Mouse (Mus musculus): ENCODE results near the gene Eid3. TPM values are rescaled to one million over a fixed set of nuclear protein-coding genes. Genes with fewer than 3 reads are reported as not detected.

Gene Eid3
- polyA plus RNA-seq, 1 experiment from 2014 or later, result 0.56 TPM

Other genes with a start within 250 kb of the Eid3 start
- gene 1190007I07Rik, start 243.4 kb upstream of the Eid3 start, polyA plus RNA-seq (2015; fragmentation: Nextera tagmentation; extraction: Ambion mirVana), result 34.3 and 40.5 TPM in 2 replicates
- 131 and 132 TPM in 2 replicates for gene Tdg, start 236.8 kb upstream of the Eid3 start, polyA plus RNA-seq (2015; fragmentation: Nextera tagmentation; extraction: Ambion mirVana)
- gene Glt8d2, start 176.0 kb upstream of the Eid3 start, polyA plus RNA-seq (2015; fragmentation: Nextera tagmentation; extraction: Ambion mirVana), result 3.0 and 3.9 TPM in 2 replicates
- 32.1 and 37.3 TPM in 2 replicates for gene Hcfc2, start 170.5 kb upstream of the Eid3 start, polyA plus RNA-seq (2015; fragmentation: Nextera tagmentation; extraction: Ambion mirVana)
- 47.6 and 50.1 TPM in 2 replicates for gene Nfyb, start 102.5 kb upstream of the Eid3 start, polyA plus RNA-seq (2015; fragmentation: Nextera tagmentation; extraction: Ambion mirVana)
- 118 and 123 TPM in 2 replicates for gene Txnrd1, start 32.7 kb upstream of the Eid3 start, polyA plus RNA-seq (2015; fragmentation: Nextera tagmentation; extraction: Ambion mirVana)
- 1.5 and 2.0 TPM in 2 replicates for gene Chst11, start 118.9 kb downstream of the Eid3 start, polyA plus RNA-seq (2015; fragmentation: Nextera tagmentation; extraction: Ambion mirVana)